Mouse (Mus musculus) CD4-positive helper T cell, adult 2 months (primary cell): ENCODE data around the gene Tead4.

Source experiments
- DNase-seq: peaks from one replicate; pipeline ENCODE4 v3.0.0-alpha.2; 2012; ENCODE audit warnings: low read depth, missing footprints, low spot score

Gene Tead4

DNA sequence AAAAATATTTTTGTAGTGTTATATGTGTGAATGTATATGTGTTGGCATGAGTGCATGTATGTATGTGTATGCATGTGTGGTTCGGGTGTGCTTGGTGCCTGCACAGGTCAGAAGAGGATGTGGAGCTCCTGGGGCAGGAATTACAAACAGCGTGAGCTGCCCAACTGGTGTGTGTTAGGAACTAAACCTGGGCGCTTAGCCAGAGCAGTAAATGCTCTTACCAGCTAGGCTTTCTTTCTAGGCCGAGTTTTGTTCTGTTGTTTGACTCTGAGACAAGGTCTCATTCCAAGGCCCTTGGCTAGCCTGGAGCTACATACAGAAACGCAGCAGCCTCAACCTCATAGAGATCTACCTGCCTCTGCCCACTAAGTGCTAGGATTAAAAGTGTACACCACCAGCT, 9.3 kb downstream of the Tead4 start:
- no peak for DNase-seq

DNA sequence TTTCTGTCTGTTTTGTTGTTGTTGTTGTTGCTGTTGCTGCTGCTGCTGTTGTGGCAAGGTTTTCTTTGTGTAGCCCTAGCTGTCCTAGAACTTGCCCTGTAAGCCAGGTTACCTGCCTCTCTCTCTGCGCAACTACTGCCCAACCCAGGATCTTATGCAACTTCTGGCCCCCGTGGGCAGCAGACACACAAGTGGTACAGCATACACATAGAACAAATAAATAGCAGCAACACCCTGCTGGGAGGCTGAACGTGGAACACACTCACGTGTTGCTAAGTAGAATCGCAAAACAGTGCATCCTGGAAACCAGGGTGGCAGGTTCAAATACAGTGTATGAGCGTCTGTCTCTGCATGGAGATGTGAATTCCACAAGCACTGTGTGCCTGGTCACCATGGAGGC, 11.9 kb downstream of the Tead4 start:
- no peak for DNase-seq

DNA sequence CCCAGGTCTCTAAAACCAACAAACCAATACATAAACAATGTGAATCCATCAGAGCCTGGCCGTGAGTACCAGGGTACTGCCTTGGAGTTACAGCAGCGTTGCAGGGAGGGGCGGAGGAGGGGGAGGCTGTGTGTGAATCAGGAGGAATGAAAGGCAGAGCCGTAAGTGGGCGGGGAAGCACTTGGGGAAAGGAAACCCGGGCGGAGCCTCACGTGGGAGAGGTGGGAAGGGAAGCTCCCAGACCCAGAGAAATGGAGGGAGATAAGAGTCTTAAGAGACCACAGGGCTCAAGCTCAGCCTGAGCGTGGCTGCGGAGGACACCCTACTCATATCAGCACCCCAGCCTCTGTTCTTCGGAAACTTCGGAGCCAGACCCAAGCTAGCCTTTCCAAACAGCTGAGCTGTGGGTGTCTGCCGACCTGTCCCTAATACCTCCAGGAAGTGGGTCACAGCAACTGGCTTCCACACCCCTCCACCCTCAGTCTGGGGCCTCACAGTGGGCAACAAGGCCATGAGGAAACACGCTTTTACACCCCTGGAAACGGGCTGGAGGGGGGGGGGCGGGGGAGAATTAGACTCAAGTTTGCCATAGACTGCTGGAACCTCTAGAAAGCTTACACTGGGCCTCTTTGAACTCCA, 14.7 kb downstream of the Tead4 start:
- DNase-seq, result no peak

DNA sequence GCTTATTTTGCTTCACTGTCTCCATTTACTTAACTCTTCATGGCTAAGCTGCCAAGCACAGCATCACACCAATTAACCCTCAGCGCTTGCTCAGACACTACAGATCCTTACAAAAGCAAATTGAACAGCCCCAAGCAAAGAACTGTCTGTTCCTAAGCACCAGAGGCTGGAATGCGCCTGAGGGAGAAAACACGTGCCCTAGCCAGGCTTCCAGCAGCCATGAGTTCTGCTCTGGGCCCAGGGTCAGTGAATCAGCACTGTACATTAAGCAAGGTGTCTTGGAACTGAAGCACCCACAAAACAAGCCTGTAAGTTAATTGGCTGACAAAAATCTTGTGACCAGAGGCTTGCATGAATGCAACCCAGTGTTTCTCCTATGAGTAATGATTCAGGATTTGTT, 18.5 kb downstream of the Tead4 start:
- no peak for DNase-seq

DNA sequence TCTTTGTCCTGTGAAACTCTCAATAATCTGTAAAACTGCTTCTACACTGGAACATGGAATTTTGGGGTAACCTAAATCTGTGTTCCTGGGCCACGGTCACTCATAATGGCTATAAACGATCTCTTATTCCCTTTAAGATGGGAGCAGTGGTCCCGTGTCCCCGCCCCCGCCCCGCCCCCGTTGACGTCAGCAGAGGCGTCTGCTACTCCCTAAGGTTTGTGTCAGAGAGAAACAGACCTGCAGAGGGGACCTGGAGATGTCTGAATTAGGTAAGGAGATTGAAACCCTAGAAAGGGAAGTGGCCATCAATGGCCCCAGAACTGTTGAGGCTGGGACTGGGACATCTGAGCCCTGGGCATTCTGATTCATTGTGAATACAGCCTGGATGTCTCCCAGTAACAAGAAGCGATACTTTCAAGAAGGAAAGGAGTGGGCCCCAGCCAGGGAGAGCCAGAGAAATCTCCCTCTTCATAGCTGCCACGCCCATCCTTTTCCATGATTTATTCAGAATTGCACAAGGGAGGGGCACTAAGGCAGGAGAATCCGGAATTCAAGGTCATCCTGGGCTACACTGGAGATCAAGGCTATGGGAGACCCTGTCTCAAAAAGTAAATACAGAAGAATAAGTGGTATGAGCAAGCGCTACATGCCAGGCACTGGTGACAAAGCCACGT, 20.0 kb downstream of the Tead4 start:
- DNase-seq, result no peak

DNA sequence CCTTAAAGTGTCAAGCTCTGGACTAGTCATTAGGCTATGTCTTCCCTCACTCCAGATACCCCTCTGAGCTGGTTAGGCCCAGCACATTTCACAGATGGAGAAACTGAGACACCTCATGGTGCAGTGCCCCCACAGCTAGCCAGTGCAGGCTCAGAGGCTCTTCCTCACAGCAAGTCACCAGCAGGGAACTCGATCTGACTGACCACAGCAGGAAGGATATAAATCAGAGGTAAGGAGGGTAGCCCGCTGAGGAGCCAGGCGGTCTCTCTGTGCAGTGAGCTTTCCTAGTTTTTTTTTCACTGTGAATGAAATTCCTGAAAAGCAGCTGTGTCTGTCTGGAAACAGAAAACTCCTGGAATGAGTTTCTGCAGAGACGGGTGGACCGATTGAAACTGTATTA, 21.0 kb downstream of the Tead4 start:
- DNase-seq, result no peak

DNA sequence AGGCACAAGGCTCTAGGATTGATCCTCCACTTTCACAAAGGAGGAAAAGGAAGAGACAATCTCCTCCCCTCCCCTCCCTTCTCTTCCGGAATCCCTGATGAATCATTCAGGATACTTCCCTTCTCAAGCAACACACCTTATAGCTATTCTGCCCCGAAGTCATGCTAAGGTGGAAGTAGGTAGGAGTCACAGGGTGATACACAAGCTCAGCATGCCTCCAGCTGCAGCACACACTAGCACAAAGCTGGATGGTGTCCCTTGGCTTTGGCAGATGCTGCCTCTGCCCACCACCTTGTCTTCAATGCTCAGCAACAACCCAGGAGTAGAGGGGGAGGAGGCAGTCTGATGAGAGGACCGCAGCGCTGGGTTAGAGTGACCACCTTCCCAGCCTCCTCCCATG, 21.5 kb downstream of the Tead4 start:
- no peak for DNase-seq

DNA sequence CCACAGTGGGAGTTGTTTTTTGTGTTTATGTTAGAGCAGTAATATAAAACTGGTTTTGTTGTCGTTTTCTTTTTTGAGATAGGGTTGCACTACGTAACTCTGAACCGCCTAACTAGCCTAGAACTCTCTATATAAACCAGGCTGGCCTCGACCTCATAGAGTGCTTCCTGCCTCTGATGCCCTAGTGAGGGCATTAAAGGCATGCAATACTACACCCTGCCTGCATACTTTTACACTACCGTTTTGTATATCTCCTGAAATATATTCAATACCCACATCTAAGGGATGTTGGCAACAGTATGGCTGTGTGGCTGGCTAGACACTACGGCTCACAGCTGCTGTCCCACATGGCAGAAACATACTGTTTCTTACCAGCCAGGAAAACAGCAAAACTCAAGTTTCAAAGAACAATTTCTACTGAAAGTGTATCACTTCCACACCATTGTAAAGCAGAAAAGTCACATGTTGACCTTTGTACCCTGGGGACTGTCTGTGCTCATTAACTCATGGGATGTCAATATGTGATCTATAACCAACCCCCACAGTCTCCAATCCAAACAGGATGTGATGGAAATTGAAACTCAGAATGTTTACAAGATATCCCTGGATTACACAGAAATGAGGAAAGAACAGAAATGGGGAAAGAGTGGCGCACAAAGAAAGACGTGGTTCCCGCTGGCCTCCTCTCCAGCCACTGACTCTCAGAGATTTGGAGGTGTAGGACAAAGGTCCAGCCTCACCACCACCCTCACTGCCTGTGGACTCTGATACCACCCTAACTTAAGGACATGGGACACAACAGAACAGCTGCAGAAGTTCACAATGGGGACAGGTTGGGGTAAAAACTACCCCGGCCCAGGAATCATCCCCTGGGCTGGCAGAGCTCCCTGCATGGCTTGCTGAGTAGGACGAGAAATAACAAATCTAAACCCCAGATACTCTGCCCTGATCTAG, 23.2 kb downstream of the Tead4 start:
- no peak for DNase-seq

DNA sequence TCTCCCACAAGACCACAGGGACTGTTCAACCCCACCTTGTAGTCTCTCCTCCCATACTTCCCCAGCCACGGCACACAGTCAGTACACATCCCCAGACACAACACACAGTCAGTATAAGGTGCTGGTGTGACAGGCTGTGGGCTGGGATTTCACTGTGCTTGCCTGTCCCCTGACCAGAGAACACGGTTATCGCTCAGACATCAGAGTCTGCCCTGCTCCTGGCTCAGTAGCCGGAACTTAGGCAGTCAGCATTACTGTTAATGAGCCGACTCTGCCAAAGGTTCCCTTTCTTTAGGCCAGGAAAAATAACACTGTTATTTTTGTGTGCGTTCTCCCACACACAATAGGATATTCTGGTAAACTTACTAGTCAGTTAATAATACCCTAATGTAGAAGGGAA, 24.3 kb downstream of the Tead4 start:
- DNase-seq, result no peak

DNA sequence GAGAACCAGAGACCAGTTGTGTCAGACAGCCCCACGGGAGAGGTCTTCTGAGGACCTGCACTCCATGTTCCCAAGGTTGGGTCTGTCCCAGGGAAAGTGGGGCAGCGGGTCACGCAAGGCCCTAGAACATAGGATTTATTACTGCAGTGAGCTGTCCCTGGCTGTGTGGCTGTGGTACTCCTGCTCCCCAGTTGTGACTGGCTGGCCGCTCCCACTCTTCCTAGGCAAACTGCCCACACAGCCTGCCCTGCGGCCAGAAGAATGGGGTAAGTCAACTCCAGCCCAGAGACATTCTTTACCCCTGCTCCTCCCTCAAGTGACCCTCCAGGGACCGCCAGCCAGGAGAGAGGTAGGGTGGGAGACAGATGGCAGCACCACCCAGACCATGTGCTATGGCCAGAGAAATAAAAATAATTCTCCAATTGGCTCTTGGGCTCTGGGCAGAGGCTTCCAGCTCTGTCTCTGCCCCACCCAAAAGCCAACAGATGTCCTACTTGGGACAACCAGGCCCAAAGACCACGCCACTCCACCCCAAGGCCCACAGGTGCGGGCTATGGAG, 25.0 kb downstream of the Tead4 start:
- no peak for DNase-seq

DNA sequence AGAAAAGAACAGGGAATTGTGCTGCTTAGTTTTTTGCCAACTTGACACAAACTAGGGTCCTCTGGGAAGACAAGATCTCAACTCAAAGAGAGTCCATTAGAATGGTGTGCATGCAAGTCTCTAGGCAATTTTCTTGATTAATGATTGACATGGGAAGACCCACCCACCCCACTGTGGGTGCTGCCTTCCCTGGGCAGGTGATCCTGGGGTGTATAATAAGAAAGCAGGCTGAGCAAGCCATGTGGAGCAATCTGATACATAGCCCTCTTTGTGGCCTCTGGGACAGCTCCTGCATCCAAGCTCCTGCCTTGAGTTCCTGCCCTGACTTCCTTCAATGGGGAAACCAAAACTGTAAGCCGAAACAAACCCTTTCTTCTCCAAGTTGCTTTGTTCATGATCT, 27.1 kb downstream of the Tead4 start:
- DNase-seq, result no peak

DNA sequence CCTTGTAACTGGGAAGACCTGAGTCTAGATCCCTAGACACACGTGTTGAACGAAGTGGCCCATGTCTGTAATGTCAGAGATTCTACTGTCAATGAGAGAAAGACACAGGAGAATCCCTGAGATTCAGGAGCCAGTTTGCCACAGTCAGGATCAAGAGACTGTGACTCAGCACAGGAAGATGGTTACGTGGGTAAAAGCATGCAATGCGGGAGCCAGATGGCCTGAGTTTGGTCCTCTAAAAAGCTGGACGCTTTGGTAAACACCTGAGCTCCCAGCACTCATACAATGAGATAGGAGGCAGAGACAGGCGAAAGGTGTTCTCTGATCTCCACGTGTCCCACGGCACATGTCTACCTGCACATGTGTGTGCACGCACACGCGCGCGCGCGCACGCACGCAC, 27.9 kb downstream of the Tead4 start:
- DNase-seq, result no peak

DNA sequence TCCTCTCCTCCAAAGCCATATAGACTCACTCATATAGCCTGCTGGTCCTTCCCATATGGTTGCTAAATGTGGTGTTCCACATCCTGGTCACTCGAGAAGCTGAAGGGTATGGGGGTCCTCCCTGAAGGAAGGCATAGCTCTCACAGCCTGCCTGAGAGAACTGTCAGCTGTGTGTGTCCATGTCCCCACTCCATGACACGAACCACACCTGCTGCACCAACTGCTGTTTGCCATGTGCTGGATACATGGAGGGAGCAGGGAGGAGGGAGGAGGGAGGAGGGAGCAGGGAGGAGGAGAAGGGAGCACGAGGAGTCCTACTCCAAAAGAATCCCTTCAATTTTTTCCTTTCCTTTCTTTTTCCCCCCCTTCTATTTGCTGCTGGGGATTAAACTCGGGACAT, 30.8 kb downstream of the Tead4 start:
- no peak for DNase-seq

DNA sequence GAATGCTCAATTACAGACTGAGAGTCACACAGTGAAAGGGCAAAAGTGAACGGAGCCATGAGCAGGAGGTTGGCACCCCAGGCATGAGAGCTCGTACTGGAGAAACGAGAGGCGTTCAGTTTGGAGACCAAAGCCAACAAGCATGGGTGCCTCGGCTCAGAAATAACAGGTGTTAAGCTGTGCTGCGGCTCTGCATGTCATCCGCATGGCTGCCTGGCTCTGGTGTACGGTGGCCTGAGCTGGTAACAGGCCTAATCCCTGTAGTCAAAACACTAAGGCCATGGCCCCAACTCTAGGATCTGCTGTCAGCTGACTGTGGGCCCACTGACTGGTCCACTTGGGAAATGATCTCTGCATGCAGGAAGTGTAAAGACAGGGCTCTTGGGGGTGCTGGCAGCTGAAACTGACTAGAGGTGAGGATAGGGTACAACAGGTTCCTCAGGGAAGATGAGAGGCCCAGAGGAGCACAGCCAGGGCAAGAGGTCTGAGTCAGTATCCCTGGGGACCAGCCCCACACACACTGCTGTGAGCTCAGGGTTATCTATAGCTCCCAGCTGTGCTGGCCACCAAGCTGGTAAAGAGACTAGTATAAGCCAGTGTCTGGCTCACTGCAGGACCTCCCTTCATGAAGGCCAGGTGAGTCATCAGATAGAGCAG, 35.6 kb downstream of the Tead4 start:
- DNase-seq, result no peak

DNA sequence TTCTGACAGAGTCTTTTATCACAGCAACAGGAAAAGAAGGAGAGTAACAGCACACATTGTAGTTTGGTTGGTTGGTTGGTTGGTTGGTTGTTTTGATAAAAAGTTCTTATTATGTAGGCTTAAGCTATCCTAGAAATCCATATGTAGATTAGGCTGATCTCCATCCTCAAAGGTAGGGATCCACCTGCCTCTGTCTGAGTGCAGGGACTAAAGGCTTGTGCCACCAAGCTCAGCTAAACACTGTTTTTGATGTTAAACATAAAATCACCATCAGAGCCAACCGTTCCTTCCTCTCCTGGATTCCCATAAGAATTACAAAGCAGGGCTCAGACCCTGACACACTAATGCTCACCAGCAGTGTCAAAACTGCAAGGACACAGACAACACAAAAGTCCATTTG, 39.1 kb downstream of the Tead4 start:
- no peak for DNase-seq

DNA sequence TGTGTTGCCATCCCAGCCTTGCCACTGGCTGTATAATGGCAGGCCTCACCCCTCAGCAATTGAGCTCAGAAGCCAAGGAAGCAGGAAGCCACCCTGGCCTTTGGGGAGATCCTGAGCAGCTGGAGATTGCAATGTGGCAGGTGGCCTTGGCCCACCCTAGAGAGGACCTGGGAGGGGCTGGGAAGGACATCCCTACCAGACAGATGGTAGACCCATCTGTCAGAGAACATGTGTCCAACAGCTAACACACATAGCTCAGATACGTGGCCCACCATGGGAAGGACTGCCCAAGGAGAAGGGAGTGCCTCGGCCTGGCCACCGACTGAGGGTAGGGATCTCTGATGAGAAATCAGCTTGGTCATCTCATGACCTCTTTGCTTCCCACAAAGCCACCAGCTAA, 41.4 kb downstream of the Tead4 start:
- no peak for DNase-seq

DNA sequence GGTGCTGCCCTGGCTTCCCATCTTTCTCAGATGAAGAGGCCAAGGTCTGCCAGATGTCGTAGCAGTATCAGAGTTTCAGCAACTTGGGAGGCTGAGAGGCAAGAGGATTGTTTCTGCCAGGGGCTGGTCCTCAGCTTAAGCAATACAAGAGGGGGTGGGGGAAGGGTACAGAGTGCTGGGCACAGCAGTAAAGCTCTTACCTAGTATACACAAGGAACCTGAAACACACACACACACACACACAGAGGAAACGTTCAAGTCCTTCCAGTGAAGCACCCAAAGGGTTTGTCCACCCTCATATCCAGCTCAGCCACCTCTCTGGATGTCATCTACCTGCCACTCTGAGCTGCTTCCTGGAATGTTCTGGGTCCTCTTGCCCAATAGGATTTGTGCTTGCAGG, 44.7 kb downstream of the Tead4 start:
- no peak for DNase-seq

DNA sequence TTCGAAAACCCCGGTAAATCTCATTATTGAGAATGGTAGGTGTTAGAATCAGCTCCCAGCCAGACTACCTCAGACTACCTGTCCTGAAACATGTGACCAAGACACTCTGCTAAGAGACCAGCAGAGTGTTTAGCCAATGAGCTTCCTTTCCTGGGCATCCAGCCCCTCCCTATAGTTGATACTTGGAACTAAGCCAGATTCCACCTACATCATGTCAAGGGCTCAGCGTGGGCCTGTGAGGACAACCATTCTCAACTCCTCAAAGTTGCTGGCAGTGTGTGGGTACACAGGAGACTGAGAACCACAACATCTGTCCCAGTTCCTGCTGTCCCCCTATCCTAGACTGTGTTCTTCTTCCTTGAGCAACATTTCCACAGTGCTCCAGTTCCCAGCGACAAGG, 45.3 kb downstream of the Tead4 start:
- no peak for DNase-seq

DNA sequence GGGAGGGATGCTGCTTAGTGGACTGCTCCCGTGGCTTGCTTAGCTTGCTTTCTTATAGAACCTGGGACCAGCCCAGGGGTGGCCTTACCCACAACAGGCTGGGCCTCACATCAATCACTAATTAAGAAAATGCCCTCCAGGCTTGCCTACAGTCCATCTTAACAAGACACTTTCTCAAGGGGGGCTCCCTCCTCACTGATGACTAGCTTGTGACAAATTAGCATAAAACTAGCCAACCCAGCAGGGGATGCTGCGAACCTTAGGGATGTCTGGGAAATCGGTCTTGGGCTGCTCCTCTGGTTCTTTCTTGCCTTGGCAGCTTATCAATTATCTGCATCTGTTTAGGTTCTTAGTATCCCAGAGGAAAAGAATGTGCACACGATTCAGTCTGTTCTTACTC, 46.1 kb downstream of the Tead4 start:
- no peak for DNase-seq

DNA sequence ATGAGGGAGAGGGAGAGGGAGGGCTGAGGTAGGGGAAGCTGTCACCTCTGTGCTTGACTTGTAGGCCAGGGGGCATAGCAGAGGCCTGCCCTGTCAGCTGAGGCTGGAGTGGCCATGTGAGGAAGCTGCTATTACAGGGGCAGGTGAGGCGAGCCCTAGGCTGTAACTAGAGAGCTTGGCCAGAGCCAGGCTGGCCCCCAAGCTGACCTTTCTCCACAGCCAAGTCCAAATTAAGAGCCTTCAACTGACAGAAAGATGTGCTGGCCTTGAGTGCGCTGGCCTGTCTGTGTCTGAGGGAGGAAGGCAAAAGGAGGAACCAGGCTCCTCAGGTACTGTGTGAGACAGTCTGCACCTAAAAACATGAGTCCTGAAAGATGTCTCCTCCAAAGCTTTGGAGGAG, 47.5 kb downstream of the Tead4 start:
- no peak for DNase-seq

DNA sequence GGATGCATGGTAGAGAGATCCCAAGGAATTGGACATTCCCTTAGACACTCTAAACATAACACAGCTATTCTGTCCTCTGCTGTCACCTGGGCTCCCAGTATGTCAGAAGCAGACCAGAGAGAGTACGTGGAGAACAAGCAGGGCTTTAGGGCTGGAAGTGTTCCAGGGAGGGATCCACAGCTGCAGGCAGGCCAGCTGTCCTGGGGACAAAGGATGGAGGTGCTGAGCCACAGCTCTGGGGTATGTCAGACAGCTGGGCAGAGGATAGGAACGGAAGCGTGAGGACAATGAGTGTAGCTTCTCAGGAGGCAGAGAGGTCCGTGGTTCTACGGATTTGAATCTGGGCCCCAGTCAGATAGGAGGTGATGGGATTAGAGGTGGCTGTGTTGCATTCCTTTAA, 50.0 kb downstream of the Tead4 start:
- DNase-seq, result no peak
